Mouse (Mus musculus) G1E-ER4 (cell line): ENCODE results near the gene Fkbpl. TPM values are rescaled to one million over a fixed set of nuclear protein-coding genes. Genes with fewer than 3 reads are reported as not detected.

Experiments used
- GATA1 ChIP-seq: IDR thresholded peaks from one replicate; pipeline ENCODE4 v1.8.0; 2012; ENCODE audit warnings: low read length, inconsistent platforms
- polyA plus RNA-seq: library from polyadenylated mRNA; stranded (reverse); fragments of >175 nt; gene quantifications from 2 replicates; pipeline ENCODE4 v1.2.3, GENCODE M21; 2012

The Fkbpl gene
- 7.1 and 7.5 TPM in 2 replicates for polyA plus RNA-seq

DNA sequence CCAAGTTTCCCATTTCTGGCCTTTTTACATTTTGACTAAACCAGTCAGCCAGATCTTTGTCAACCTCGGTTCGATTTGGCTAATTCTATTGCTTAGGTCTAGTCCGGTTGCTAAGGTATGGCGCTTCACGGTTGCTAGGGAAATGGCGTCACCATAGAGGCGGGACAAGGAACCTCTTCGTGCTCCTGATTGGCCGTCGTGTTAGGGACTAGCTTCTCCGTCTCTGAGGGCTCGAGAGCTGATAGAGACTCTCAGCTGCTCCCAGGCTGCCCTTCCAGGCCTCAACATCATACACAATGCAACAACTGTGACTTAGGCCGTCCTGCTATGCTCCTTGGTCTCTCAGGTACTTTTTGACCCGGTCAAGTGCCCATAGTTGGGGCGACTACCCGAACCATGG, at the start of gene Fkbpl:
Gene Fkbpl (plus strand): TSS at position 157 of the 400 bp plus-strand sequence.
- TF ChIP-seq GATA1 = no peak

DNA sequence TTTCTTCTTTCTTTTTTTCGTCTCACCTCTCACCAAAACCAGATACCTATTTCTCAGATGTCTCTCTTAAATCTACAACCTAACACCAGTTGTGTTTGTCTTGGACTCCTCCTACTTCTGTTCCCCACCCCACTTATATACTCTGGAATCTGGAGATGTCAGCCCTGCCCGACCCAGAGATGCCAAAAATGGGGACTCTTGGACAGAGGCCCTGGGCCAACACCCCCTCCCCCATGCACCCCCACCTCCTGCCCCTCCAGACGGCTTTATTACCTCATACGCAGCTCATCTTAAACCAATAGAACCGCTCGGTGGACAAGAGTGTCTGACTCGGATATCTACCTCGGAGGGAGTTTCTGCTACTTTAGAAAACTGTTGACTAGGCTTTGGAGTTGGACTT, 48.5 kb upstream of the Fkbpl start:
- no peak for TF ChIP-seq GATA1

DNA sequence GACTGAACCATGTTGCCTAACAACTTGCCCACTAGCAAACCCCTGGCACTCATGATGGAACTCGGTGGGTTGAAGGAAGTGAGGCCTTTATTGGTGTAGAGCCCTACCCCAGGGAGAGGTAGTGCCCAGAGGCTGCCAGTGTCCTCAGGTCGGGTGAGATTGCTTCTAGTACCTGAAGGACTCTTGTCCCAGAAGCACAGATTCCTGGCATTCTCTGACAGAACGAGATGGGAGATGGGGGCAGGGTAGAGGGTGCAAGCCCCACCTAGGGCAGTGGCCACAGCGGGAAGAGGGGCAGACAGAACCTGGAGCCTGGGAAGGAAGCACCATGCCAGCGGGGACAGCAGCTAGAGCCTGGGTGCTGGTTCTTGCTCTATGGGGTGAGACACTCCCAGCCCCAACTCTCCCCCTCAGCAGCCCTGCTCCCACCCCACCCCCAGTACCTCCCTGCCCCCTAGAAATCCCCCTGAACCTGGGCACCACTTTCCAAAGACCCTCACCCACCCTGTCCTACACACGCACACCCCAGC, 46.9 kb upstream of the Fkbpl start, which contains the start of gene Ager:
Gene Ager (plus strand): TSS at position 297 of the 530 bp plus-strand sequence.
- no peak for TF ChIP-seq GATA1

DNA sequence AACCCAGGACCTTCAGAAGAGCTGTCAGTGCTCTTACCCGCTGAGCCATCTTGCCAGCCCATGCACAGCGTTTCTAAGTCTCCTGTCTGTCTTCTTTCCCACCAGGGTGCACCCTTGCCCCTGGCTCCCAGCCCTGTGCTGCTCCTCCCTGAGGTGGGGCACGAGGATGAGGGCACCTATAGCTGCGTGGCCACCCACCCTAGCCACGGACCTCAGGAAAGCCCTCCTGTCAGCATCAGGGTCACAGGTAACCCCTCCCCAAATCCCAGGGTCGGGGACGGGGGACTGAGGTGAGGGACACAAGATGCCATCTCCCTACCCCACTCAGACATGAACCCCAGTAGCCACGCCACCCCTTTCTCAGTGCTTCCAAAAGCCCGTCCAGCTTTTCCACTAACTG, 44.7 kb upstream of the Fkbpl start:
- no peak for TF ChIP-seq GATA1

DNA sequence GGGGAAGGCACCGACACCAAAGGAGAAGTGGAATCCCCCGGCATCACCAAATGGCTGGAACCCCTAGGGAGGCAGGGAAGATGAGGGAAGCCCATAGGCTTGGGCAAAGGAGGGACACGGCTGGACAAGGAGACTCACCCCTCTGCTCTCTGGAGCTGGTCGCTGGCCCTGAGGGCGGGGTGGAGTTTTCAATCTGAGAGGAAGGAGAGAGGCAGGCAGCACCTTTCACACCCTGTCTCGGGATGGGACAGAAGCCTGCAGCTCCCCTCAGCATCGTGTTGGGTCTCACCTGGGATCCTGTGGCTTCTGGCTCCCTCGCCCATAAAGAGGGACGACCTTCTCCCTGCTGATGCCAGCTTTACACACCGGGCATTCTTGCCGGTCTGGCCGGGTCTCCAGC, 42.8 kb upstream of the Fkbpl start:
- TF ChIP-seq GATA1 = no peak

DNA sequence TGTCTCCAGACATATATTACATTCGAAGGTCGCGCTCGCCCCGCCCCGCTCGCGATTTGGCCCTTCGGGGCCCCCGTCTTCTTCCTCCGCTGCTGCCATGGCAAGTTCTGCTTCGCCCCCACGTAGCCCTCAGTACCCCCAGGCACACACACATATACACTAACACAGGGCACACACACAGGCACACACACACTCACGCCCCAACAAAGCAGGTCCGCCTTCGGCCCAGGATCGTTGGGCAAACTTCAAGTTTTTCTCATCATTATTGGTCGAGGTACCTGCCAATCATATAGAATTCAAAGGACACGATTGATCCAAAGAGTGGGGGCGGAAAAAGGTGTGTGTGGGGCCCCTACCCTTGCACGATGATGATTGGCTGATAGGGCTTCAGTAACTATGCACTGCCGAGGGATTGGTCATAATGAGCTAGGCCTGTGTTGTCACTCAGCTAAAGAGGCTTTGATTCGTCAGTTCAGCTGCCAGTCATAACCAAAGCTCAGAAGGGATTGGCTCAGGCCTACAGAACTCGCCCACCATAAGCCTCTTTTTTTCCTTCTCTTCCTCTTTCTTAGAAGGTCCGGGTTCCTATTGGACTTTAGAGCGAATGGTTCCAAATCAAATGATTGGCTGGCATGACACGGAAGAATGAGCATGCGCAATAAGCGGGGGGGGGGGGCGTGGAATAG, 41.0 kb upstream of the Fkbpl start, which contains the start of gene Rnf5:
Gene Rnf5 (minus strand): TSS at position 316 of the 686 bp plus-strand sequence.
- no peak for TF ChIP-seq GATA1

DNA sequence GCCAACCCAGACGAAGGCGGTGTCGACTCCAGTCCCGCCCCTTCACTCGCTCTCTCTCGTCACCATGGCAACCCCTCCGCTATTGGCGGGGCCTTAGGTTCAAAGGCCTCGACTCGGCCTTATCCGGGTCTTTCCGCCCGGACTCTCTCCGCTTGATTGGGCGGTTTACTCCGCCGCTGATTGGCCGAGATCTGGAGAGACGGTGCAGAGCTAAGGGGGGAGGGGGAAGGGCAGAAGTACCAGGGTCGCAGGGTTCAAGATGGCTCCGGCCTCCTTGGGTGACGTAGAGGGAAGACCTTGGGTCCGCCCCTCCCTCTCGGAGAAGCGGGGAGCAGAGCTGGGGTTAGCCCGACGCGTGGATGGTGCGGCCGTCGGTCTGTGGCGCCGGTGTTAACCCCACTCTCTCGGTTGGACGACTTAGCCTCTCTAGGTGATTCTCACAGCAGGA, 40.5 kb upstream of the Fkbpl start, which contains the start of gene Agpat1:
Gene Agpat1 (plus strand): TSS at position 202 of the 448 bp plus-strand sequence.
- no peak for TF ChIP-seq GATA1

DNA sequence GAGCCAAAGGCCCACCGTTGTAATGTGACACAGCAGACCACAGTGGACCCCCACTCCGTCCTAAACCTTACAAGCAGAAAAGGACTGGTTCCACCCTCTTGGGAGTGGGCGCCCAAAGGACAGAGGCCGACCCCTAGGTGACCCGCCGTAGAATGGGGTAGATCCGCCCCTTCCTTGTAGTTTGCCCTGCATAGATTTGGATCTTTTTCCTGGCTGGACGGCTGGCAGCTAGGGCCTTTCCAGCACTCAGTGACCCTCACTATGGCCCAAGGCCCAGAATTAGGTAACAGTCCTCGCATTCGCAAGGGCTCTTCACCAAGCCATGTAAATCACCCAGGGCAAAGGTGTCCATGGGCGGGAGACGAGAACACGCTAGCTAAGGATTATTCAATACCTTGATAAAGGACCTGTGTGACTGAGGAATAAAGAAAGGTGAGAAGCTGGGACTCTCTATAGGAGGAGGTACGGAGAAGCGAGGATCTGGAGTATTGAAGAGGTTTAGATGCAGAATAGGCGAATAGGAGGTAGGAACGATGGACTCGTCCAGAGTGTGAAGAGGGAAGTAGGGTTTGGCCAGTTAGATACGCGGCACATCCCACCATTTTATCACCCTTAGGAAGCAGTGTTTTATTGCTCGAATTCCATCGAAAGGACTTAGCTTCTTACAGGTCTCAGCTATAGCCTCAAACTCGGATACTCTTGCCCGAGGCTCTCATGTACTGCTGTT, 39.9 kb upstream of the Fkbpl start:
- TF ChIP-seq GATA1 = no peak

DNA sequence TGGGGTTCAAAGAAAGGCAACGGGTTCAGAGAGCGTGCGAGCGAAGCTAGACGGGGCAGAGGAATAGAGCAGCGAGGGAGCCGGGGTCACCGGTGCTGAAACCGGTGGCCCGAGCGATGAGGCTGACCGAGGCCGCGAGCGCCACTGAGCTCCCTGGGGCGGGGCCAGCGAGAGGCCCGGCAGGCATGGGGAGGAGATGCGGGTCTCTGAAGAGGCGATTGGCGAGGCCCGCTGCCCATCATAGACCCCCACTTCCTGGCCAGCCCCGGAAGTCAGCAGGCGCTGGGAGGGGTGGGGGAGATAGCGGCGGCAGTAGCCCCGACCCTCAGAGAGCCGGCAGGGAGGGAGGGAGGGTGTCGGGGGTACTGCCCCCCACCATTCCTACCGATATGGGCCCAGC, 39.0 kb upstream of the Fkbpl start:
- no peak for TF ChIP-seq GATA1

DNA sequence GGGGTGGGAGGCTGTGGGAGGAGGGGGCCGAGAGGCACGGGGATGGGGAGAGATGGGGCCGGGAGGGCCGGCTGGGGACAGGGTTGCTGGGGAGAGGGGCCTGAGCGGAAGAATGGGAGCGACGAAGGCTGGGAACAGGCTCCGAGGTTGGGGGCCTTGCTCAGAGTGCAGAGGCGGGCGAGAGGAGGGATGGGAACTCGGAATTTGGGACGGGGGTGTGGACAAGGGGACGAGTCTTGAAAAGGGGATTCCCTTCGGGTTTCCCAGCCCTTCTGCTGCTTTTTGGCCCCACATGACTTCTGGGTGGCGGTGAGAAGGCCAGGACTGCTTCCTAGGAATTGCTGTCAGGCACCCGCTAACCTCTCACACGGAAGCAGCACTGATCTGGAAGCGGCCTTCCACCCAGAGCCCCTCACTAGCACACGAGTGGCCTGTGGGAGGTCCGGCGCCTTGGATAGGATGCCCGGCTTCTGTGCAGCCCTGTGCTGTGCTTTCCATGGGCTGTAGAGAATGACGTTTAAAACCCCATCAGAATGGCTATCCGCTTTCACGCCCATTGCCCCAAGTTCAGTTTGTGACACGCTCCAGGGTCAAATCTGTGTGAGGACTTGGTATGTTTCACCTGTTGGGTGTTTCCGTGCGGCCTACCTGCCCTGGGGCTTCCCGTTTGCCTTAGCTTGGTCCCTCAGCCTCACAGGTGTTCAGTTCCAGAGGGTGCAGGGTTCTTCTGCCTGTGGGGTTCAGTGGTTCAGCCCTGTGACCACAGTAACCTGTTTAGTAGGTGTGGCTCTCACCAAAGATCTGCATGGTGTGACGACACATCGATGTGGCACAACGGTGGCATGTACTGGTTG, 38.2 kb upstream of the Fkbpl start:
- no peak for TF ChIP-seq GATA1

DNA sequence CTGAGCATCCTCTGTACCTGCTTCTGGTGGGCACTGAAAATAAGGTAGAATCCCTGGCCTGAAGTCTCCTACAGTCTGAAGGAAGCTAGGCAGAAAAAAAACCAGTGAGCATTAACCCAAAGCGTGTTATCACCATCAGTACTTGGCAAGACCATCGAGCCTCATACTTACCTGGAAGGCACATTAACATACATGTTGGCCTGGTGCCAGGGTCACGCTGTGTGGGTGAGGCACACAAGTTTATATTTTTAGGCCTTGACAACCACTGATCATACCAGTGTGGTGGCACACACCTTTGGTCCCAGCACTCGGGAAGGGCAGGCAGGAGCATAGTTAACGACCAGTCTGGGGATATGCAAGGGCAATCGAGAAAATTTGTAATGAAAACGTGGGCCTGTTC, 36.6 kb upstream of the Fkbpl start:
- TF ChIP-seq GATA1 = no peak

DNA sequence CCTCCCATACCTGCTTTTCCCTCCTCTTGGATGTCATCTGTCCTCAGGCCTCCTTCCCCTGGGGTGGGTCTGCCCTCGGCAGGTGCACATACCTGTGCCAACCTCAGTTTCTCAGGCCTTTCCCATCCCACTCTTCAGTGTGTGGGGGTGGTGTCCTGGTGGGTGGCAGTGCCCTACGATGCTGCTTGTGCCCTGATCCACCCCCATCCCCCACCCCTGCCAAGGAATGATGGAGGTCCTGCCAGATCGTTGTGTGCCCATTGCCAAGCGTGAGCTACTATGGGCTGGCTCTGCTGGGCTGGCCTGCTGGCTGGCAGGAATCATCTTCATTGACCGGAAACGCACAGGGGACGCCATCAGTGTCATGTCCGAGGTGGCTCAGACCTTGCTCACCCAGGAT, 33.5 kb upstream of the Fkbpl start:
- TF ChIP-seq GATA1 = no peak

DNA sequence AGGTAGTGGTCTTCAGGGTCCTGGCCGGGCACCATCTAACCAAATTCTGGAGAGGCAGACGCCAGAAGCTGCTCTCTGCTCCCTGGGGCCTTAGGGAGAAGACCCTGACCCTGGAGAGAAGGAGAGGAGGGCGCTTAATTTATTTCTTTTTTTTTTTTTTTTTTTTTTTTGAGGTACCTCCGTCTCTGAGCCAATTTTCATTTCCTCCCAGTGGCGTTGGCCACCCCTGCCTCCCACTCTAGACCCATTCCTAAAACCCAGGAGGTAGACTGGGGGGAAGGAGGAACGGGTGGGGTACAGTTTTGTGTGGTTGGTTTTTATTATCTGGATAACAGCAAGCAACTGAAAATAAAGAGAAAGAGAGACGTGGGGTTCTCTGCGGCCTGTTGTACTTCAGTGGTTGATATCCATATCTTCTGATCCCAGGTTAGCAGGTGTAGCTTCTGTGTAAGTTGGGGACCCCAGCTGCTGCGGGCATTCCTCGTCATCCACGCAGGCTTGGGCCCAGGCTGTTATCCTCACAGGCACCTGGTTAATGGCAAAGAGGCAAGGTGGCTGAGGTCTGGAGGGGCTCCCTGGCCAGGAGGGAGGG, 31.4 kb upstream of the Fkbpl start:
- TF ChIP-seq GATA1 = peak; percentile 42

DNA sequence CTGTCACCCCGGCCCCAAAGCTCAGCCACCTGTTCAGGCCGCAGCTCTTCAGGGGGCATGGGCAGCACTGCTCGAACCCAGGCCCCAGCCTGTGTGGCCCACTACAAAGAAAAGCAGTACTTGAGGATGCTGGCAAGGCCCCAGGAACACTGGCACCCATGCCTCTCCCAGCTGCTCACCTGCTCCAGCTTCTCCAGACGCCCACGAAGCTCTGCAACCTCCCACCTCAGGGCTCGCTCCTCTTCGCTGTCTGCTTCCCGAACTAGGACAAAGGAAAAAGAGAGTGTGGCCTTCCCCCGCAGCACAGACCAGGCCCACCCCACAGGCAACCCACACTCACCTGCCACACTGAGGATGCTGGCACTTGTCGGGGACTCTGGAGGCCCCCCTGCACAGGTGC, 30.7 kb upstream of the Fkbpl start:
- TF ChIP-seq GATA1 = no peak

DNA sequence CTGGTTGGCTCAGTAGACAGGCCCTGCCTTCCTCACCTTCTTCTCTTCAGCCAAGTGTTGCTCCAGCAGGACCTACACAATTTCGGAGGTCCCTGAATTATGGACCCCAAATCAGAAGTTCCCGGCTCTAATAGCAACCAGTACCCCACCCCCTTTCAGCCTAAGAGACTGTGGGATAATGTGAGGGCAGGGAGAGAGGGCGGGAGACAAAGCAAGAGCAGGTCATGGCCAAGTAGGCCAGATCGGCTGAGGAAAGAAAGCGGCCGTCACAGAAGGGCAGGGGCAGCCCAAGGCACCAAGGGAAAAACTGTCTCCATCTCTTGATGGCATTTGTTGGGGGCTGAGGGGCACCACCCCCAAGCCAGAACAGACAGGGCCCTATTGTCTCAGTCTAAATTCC, 28.7 kb upstream of the Fkbpl start, which contains the start of gene Egfl8:
Gene Egfl8 (minus strand): TSS at position 101 of the 400 bp plus-strand sequence.
- TF ChIP-seq GATA1 = no peak
